Mouse (Mus musculus) thymus, postnatal 10 days (tissue): ENCODE measurements around the gene Swap70.

Experiments used
- DNase-seq, 2 experiments: peaks; one replicate each; pipeline ENCODE4 v3.0.0; 2021; ENCODE audit warnings: low spot score in 2 of 2

Gene Swap70

GRCm38 (mm10) chr7:110272434-110272833 lies 50.9 kb downstream of the Swap70 start:
- DNase-seq: peak; percentile 20 to 46

- DNase-seq: no peak
Observed at GRCm38 (mm10) chr7:110277734-110278245, 56.3 kb downstream of the Swap70 start.

GRCm38 (mm10) chr7:110279183-110279582 lies 57.7 kb downstream of the Swap70 start:
- no peak for DNase-seq

GRCm38 (mm10) chr7:110281435-110282256 lies 60.1 kb downstream of the Swap70 start:
- no peak for DNase-seq

- no peak for DNase-seq
Observed at GRCm38 (mm10) chr7:110282797-110283196, 61.3 kb downstream of the Swap70 start.

GRCm38 (mm10) chr7:110283484-110284275 lies 62.2 kb downstream of the Swap70 start:
- DNase-seq: no peak

- DNase-seq: no peak
Observed at GRCm38 (mm10) chr7:110285076-110285848, 63.8 kb downstream of the Swap70 start.

GRCm38 (mm10) chr7:110285849-110286151 lies 64.3 kb downstream of the Swap70 start:
- DNase-seq: no peak

GRCm38 (mm10) chr7:110286198-110286732 lies 64.8 kb downstream of the Swap70 start:
- no peak for DNase-seq

GRCm38 (mm10) chr7:110286838-110287475 lies 65.4 kb downstream of the Swap70 start:
- DNase-seq: peak; percentile 31 to 75

GRCm38 (mm10) chr7:110287476-110288071 lies 66.1 kb downstream of the Swap70 start:
- DNase-seq: no peak

- no peak for DNase-seq
Observed at GRCm38 (mm10) chr7:110288191-110288604, 66.7 kb downstream of the Swap70 start.

GRCm38 (mm10) chr7:110288731-110289191 lies 67.2 kb downstream of the Swap70 start:
- no peak for DNase-seq

GRCm38 (mm10) chr7:110289647-110290046 lies 68.1 kb downstream of the Swap70 start:
- no peak for DNase-seq

GRCm38 (mm10) chr7:110296889-110297603 lies 75.5 kb downstream of the Swap70 start:
- no peak for DNase-seq

- DNase-seq: no peak
Observed at GRCm38 (mm10) chr7:110297611-110298010, 76.1 kb downstream of the Swap70 start.

- DNase-seq: no peak
Observed at GRCm38 (mm10) chr7:110298090-110298489, 76.6 kb downstream of the Swap70 start.

- no peak for DNase-seq
Observed at GRCm38 (mm10) chr7:110298739-110299410, 77.4 kb downstream of the Swap70 start.

GRCm38 (mm10) chr7:110302886-110303285 lies 81.4 kb downstream of the Swap70 start:
- DNase-seq: no peak
